Mouse (Mus musculus) layer of hippocampus, postnatal 36 days (tissue): ENCODE results near the gene Hba-x. TPM values are rescaled to one million over a fixed set of nuclear protein-coding genes. Genes with fewer than 3 reads are reported as not detected.

ENCODE experiments used
- total RNA-seq, 2 experiments: library from RNA; stranded (reverse); gene quantifications; 2 replicates each; pipeline ENCODE4 v1.2.3; 2021

Hba-x gene
- total RNA-seq, 2 experiments from 2014 or later = not detected

Other genes with a start within 250 kb of the Hba-x start
- not detected for gene Il9r, start 76.1 kb upstream of the Hba-x start, total RNA-seq
- gene Snrnp25, start 71.0 kb upstream of the Hba-x start, total RNA-seq = 10 to 100 TPM; 18.0 to 19.0 TPM
- gene Rhbdf1, start 54.1 kb upstream of the Hba-x start, total RNA-seq = 10 to 100 TPM; 13.4 to 16.5 TPM
- 10 to 100 TPM; 16.8 to 17.0 TPM for gene Mpg, start 49.9 kb upstream of the Hba-x start, total RNA-seq
- gene Nprl3, start 8.7 kb upstream of the Hba-x start, total RNA-seq = 10 to 100 TPM; 47.3 to 61.2 TPM
- 100 to 1,000 TPM; 243 to 385 TPM for gene Hba-a1, start 7.1 kb downstream of the Hba-x start, total RNA-seq
- gene Hbq1b, start 10.6 kb downstream of the Hba-x start, total RNA-seq = 1 to 10 TPM in 1 of 2 experiments, not detected in 1; 2.3 TPM
- gene Hba-a2, start 20.1 kb downstream of the Hba-x start, total RNA-seq = 100 to 1,000 TPM; 192 to 362 TPM
- gene Hbq1a, start 23.7 kb downstream of the Hba-x start, total RNA-seq = 1 to 10 TPM in 1 of 2 experiments, not detected in 1; 1.4 TPM
- 10 to 100 TPM; 10.5 to 12.6 TPM for gene Sh3pxd2b, start 71.4 kb downstream of the Hba-x start, total RNA-seq
- gene Ubtd2, start 179.0 kb downstream of the Hba-x start, total RNA-seq = 10 to 100 TPM; 34.7 to 34.9 TPM